In the genomic region with DNA sequence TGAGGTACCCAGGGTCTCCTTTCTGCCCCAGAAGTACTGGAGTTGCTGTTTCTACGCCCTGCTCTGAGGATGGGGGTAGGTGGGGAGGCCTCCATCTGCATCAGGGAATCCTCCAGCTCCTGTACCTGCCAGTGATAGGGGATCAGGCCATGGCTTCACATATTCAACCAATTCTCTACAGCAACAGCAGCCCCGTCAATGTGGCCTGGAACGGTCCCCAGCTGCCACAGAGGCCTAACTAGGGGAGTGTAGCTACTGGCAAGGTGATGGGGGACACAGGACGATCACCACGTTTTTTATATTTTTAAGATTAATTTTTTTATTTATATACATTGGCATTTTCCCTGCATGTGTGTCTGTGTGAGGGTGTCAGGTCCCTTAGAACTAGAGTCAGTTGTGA, we compare ENCODE assay signal across 22 mouse cellular contexts. TPM values are rescaled to one million over a fixed set of nuclear protein-coding genes. Genes with fewer than 3 reads are reported as not detected.
DNase-seq lines count a peak whose midpoint lies in the region; ATAC-seq and TF ChIP-seq lines count a peak whose summit lies in the region.
"Had no signal": no experiment of that assay in that cellular context is flagged by ENCODE, and none has a peak within 500 bp of the region (broad histone marks: within the 10 kb centered on the region; RNA-seq: fewer than 3 reads in every experiment).

No protein-coding gene starts in this region.

- 0 out of 2 replicates have a peak overlapping the region, but pooled peaks have one; percentile 16 for H3K27ac ChIP-seq in small intestine, adult 2 months (ENCODE audit: insufficient read depth, low read depth, low read length)
- H3K27ac ChIP-seq: forebrain, embryonic 15.5 days; liver, embryonic 14.5 days; macrophage; midbrain, embryonic 13.5 days; neural tube, embryonic 13.5 days had no signal

- ATAC-seq in cerebellum, adult (ENCODE audit: insufficient number of reproducible peaks, low FRiP score, low TSS enrichment) = no peak
- ATAC-seq: activated CD4-positive, CD25-positive, alpha-beta regulatory T cell, adult 4 months; forebrain, embryonic 15.5 days; intestine, embryonic 16.5 days; midbrain, embryonic 13.5 days had no signal

- H3K27me3 ChIP-seq in small intestine, adult 2 months (ENCODE audit: control insufficient read depth, insufficient read depth, low read length) = no peaks in the 10 kb centered on the region
- H3K27me3 ChIP-seq: forebrain, embryonic 15.5 days; midbrain, embryonic 13.5 days; neural tube, embryonic 13.5 days had no signal

- 86% methylated on average over 5 of the region's 5 CpGs for WGBS in small intestine, adult 2 months

- no peak overlapping the region for H3K4me3 ChIP-seq in small intestine, adult 2 months (ENCODE audit: low read depth, low read length)
- H3K4me3 ChIP-seq: forebrain, embryonic 15.5 days; midbrain, embryonic 13.5 days; neural tube, embryonic 13.5 days had no signal

- no peak for TF ChIP-seq CTCF in small intestine, adult 2 months (IDR thresholded peaks at IDR 0.05; ENCODE audit: extremely low read depth, insufficient read length, insufficient replicate concordance, low read depth, low read length)

- TF ChIP-seq POLR2A in small intestine, adult 2 months (IDR thresholded peaks at IDR 0.05; ENCODE audit: low read depth, low read length) = no peak

- H3K4me1 ChIP-seq in small intestine, adult 2 months (ENCODE audit: control insufficient read depth, insufficient read depth, insufficient read length, low read length) = 0 out of 2 replicates have a peak, but pooled peaks cover 7% of the 10 kb centered on the region

- DNase-seq in cerebellum, adult 11-12 months = peak; percentile 10
- peak; percentile 90 for DNase-seq in heart, adult 11 months
- no peak for DNase-seq in heart, postnatal 25 days (ENCODE audit: low spot score)
- peak; percentile 1 for DNase-seq in ovary, postnatal 36 days (ENCODE audit: low spot score)
- no peak for DNase-seq in ovary, postnatal 10 days (ENCODE audit: low spot score)
- no peak for DNase-seq in embryo, embryonic 10 days (ENCODE audit: low spot score)
- DNase-seq: B cell, adult 2 months; layer of hippocampus, adult 9-11 months; right cerebral cortex, postnatal 25 days had no signal

- no peaks in the 10 kb centered on the region for H3K36me3 ChIP-seq in small intestine, adult 2 months (ENCODE audit: control insufficient read depth, insufficient read depth, low read length)
- H3K36me3 ChIP-seq: forebrain, embryonic 15.5 days; midbrain, embryonic 13.5 days; neural tube, embryonic 13.5 days had no signal

- intact Hi-C loops in heart, postnatal 25 days (cut with DNase I) = no loop called here

RNA-seq across cellular contexts. Expression of a gene that starts 3.2 kb away (rescaled TPM):
- 10 to 100 TPM; 24.5 to 32.5 TPM for total RNA-seq in heart, postnatal 25 days (2021)
- 5.8 and 7.8 TPM in 2 replicates for polyA plus RNA-seq in small intestine, adult 2 months (2012; rRNA removed)
- total RNA-seq: granulocyte monocyte progenitor cell, adult 5-6 weeks; hematopoietic stem cell, adult 5-6 weeks; megakaryocyte-erythroid progenitor cell, adult 5-6 weeks had no signal
- polyA plus RNA-seq: macrophage had no signal

RNA-seq across cellular contexts. Expression of a gene that starts 4.3 kb away (rescaled TPM):
- total RNA-seq in heart, postnatal 25 days (2021) = 10 to 100 TPM; 67.0 to 69.5 TPM
- polyA plus RNA-seq in small intestine, adult 2 months (2012; rRNA removed) = 64.5 and 119 TPM in 2 replicates

RNA-seq across cellular contexts. Expression of a gene that starts 10.6 kb away (rescaled TPM):
- 10 to 100 TPM; 56.3 to 56.6 TPM for total RNA-seq in heart, postnatal 25 days (2021)
- 233 and 448 TPM in 2 replicates for polyA plus RNA-seq in small intestine, adult 2 months (2012; rRNA removed)

RNA-seq across cellular contexts. Expression of a gene that starts 13.4 kb away (rescaled TPM):
- under 1 TPM; 0.18 to 0.36 TPM for total RNA-seq in heart, postnatal 25 days (2021)
- 12.6 and 13.8 TPM in 2 replicates for polyA plus RNA-seq in small intestine, adult 2 months (2012; rRNA removed)
- total RNA-seq: gastrocnemius, adult 18-20 months had no signal

RNA-seq across cellular contexts. Expression of a gene that starts 21.3 kb away (rescaled TPM):
- 10 to 100 TPM; 13.2 to 14.3 TPM for total RNA-seq in heart, postnatal 25 days (2021)
- polyA plus RNA-seq in small intestine, adult 2 months (2012; rRNA removed) = 19.7 and 70.3 TPM in 2 replicates

Comparison
In these comparisons a context has a peak if more than half of its experiments do, and no peak if none do; other contexts are left out.
1. DNase-seq: peak in cerebellum, adult 11-12 months (single experiment), heart, adult 11 months (single experiment) and ovary, postnatal 36 days (single experiment); none in heart, postnatal 25 days (single experiment), ovary, postnatal 10 days (single experiment) and embryo, embryonic 10 days (single experiment).